Mouse (Mus musculus): ENCODE results near the gene Pacs2.
A peak's percentile ranks its signal among the peaks of the same experiment; 100 is the strongest.

Gene Pacs2

DNA sequence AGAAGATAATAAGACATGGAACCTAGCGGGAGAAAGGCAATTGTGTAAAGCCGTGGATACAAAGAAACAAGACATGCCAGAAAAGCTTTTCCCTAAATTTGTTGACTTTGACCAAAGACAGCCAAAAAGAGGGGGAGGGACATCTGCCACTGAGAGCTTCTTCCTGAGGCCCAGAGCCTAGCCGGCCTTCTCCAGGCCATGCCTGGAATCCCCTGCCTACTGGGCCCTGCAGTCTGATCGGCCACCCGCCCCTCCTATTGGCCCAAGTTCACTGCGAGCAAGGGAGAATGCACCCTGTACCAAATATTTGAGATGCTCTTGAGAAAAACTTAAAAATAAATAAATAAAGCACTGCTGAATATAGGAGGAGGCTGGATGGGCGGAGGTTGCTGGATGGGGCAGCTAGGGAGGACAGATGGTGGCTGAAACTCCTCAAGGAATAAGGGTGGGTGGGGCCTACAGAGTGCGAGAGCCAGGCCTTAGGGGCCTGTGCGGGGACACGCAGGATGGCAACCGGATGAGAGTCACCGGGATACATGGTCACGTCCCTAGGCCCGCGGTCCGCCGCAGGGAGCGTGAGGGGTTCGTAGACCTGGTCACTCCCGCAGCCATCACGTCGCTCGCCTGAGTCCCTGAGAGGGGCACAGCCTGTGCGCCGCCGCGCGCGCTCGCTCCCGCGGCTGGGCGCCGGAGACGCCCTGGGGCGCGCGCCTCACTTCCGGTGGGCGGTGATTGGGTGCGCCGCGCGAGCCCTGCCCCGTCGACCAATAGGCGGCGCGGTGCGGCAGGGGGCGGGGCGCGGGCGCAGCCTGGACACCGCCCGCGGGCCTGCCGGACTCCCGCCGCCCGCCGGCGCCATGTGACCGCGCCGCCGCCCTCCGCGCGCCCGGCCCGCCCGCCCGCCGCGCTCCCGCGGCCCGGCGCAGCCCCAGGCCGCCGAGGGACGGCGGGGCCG lies at the start of gene Pacs2:
Pacs2 (plus strand) TSS at position 905 of the 955 bp plus-strand sequence.
- peak; percentile 98 for DNase-seq

DNA sequence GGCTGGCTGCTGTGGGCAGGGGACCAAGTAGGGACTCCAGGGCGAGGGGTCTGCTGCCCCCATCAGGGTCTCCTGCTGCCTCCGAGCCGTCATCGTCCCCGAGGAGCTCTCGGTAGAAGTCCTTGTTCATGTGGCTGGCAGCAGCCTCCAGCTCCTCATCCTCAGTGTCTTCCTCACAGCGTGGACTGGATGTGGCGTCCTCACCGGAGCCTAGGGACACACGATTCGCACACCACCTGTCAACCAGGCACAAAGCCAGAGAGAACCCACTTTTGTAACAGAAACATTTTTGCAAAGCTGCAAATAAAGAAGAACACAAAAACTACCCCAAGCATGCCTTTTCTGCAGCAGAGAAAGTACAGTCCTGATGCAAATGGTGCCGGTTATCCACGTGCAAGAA lies 48.5 kb upstream of the Pacs2 start:
- DNase-seq, result no peak

DNA sequence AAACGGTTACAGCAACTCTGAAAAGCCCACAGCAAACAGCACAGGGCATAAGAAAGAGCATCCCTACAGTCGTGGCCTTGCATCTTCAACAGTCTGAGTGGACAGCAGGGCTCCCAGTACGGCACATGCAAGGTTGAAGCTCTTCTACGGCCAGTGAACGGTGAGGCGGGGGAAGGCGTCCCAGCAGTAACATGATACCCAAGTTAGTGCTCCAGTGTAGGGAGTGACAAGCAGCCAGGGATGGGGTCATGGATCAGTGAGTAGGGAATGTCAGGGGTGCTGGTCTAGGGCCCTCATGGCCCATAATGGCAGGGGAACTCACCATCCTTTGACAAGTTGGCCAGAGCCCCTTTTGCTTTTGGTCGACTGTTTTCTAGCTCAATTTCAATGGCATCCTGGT lies 45.4 kb upstream of the Pacs2 start:
- no peak for DNase-seq

DNA sequence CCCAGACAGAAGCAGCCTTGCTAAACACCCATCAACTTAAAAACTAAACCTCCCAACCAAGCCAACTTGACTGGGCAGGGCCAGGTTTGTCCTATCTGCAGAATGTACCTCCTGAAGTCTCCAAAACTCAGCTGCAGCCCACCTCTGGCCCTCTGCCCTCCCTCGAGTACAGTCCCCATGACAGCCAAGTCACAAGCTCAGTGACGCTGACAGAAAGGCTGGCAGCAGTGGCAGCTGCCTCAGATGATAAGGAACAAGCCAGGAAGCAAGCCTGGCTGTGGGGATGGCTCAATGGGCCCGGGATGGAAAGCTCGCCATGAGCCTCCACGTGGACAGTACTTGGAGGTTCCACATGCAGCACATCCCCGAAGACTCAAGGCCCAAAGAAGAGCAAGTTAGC lies 44.7 kb upstream of the Pacs2 start:
- no peak for DNase-seq

DNA sequence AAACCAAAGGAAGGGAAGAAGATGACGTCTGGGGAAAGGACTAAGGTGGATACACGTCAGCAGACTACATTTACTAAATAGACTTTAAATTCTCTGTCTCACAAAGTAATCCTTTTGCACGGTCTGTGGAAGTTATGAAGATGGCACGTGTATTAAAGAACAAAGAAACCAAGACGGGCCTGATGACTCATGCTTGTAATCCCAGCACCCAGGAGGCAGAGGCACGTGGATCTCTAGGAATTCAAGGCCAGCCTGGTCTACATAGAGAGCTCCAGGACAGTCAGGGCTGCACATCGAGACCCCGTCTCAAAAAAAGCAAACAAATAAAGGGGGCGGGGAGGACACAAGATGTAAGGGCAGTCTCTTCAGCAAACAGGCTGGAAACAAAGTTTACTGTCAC lies 39.6 kb upstream of the Pacs2 start:
- DNase-seq, result no peak

DNA sequence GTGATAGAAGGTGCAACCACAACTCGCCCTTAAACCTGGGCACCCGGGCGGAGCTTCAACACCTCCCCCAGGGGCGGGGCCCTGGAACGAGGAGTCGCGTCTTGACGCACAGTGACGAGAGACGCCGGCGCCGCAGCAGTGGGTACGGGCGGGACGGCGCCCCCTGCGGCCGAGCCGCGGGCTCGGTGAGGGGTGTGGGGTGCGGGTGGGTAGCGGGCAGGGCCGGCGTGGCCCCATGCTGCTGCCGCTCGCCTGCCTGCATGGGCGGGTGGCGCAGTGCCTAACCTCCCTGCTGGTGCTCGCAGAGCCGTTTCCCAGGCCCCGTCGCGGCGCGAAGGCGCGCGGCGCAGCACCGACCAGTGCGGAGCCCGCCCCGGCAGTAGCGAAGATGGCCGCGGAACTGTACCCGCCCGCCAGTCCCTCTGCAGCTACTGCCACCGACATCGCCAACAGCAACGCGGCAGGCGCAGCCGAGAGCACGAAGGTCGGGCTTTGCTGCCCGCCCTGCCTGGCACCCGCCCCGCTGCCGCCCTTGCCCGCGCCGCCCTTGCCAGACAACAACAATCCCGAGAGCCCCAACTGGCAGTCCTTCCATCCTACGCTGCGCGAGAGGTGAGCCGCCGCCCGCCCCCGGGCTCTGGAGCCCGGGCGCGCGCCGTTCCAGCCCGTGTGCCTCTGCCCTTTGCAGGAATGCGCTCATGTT lies 37.8 kb upstream of the Pacs2 start, which contains the start of gene Btbd6:
Btbd6 (plus strand) TSS at position 112 of the 703 bp plus-strand sequence.
- DNase-seq, result peak; percentile 95

DNA sequence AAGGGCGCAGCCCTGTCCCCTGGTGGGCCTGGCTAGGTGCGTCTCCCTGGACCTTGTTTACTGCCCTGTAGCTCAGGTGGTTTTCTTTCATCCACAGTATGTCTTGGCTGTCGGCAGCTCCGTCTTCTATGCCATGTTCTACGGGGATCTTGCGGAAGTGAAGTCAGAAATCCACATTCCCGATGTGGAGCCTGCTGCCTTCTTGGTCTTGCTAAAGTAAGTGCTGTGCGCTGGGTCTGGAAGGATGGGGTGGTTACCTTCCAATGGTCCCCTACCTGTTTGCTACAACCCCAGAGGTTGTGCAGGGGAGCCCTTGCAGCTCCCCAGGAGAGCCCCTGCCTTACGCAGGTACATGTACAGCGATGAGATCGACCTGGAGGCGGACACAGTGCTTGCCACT lies 37.2 kb upstream of the Pacs2 start:
- no peak for DNase-seq

DNA sequence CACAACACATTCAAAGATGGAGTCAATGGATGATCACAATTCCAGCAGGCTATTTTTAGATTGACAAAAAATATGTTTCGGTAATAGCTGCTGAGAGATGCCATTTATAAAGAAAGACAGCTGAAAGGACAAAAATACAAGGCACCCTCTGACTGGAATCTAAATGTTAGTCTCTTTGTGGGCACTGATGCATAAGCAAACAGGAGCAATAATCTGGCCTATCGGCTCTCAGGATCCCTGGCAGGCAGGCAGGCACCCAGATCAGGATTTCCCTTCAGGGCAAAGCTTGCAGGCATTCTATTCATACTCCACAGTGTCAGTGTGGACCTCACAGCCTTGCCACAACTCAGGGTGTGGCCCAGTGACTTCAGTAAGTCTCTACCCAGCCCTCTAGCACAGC lies 32.3 kb upstream of the Pacs2 start:
- DNase-seq, result no peak

DNA sequence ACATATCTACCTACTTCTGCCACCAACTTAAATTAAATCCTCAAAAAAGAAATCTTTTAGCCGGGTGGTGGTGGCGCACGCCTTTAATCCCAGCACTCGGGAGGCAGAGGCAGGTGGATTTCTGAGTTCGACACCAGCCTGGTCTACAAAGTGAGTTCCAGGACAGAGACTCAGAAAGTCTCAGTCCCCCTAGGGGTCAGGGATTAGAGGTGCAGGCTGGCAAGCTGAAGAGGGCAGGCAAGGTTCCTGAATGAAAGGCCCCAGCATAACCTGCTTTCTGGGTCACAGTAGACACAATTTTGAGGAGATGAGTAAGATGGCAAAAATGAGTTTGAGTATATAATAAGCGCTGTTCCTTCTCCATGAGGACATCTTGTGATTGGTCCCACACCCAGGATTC lies 29.0 kb upstream of the Pacs2 start:
- DNase-seq, result no peak

DNA sequence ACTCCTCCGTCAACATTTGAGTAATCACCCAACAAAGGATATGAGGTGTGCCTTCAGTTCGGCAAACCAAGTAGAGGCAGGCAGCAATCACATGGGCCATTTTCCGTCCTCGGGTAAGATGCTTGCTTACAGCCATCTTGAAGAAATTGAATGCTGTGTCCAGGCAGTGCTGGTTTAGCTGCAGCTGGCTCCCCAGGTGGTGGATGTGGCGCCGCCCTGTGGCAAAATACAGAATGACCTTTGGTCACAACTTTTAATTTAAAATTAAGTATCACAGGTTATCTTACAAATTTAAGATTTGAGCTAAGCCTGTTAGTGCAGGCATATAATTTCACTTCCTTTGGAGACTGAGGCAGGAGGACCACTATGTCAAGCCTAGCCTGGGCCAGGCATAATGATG lies 26.4 kb upstream of the Pacs2 start:
- DNase-seq, result no peak

DNA sequence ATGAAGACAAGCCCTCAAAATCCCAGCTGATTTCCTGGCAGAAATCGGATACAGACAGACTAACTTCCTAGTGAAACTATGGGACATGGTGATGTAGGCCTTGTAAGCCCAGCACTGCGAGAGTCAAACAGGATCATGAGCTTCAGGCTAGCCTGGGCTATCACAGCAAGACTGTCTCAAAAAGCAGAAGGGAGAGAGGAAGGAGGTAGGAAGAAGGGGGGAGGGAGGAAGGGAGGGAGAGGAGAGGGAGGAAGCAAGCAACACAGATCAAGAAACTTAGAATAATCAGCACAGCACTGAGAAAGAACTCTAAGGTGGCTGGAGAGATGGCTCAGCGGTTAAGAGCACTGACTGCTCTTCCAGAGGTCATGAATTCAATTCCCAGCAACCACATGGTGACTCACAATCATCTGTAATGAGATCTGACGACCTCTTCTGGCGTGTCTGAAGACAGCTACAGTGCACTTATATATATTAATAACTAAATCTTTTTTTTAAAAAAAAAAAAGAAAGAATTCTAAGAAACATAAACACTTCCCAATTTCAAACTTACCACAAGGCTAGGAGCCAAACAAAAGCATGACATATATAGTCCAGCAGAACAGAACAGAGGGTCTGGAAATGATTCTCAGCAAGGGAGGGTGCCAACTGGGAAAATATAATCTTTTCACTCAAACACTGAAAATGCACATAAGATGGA lies 23.5 kb upstream of the Pacs2 start:
- DNase-seq, result no peak

DNA sequence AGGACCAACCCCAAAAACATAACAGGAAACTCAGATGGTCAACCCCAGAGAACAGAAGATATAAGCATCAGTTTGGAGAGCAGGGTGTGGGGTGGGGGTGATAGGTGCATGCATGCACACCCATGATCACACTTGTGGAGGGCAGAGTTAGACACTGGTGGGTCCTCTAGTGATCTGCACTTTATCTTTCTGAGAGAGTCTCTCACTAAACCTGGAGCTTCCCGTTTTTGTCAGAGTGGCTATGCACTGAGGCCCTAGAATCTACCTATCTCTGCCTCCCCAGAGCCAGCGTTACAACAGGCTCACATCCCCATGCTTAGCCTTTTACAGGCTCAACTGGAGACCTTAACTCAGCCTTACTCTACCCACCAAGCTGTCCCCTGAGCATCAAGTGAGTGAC lies 22.9 kb upstream of the Pacs2 start:
- DNase-seq, result no peak

DNA sequence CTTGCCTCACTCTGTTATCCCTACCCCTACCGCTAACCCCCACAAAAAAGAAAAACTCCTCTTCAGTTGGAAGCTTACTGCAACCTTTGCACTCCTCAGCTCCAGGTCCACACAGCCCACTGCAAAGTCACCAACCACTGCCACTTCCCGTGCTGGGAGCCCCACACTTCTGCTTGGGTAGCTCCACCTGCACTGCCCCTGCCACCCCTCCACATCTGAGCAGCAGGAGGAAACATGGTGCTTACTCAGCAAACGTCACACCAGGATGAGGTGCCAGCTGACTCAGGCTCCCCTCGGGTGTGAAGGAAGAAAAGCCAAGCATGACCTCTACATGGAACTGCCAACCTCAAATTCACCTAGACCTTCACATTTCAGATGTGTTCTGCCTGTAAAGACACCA lies 20.2 kb upstream of the Pacs2 start:
- peak; percentile 33 for DNase-seq

DNA sequence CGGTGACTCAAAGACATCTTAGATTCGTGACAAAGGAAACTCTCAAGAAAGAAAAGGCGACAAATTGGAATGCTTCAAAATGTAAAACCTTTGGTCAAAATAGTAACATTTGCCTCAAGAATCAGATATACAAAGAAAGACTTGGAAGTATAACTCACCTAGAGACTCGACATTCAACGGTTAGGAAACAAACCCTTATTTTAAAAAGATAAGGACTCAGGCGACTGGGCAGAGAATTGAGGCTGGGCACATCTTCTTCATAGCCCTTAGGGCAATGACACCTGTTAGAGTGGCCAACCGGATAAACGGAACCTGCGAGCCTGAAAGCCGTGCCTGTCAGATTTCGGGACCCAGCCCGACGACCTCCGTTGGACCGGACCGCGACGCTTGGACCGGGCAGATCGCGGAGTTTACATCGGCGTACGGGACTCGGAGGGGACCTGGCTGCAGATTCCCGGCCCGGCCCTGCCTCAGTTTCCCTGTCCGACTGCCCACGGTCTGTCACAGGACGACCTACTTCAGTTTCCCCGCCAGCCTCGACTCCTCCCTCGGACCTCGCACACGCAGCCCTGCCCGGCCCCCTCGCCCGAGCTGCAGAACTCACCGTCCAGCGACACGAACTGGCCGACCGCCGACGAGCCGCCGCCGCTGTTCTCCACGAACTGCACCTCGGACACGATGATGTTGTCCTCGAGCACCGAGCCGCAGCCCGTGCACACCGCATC lies 14.6 kb upstream of the Pacs2 start:
- DNase-seq, result no peak

DNA sequence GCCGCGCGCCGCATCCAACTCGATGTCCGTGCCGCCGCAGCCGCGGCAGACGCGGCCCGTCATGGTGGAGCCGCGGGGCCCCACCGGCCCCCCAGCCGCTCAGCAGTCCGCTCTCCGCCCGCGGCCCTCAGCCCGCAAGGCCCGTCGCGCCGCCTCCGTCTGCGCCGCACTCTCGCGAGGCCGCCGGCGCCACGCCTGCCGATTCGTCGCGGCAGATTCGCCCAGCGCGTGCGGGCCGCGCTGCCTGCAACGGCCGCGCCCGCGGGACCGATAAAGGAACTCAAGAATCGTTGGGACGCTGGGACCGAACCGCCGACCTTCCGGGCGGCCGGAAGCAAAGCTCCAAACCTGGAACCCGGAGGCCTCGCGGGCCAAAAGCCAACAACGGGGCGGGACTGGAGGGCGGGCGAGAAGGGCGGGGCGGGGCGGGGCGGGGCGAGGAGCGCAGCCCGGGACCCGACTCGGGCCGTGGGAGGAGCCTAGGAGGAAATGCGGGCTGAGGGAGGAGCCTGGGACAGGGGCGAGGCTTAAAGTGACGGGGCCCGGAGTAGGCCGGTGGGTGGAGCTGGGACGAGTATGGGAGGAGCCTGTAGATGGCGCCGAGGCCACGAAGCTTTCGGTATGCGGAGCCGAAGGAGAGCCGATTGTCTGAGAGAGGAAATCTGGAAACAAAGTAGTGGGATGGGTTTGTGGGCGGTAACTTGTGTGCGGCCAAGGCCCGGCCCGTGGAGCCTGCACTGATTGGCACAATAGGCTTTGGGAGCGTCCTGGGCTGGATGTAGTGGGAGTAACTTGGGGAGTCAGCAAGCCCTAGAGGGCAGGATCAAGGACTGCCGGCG lies 13.8 kb upstream of the Pacs2 start, which contains the start of gene Brf1:
Brf1 (minus strand) TSS at position 411 of the 839 bp plus-strand sequence.
- peak; percentile 98 for DNase-seq

DNA sequence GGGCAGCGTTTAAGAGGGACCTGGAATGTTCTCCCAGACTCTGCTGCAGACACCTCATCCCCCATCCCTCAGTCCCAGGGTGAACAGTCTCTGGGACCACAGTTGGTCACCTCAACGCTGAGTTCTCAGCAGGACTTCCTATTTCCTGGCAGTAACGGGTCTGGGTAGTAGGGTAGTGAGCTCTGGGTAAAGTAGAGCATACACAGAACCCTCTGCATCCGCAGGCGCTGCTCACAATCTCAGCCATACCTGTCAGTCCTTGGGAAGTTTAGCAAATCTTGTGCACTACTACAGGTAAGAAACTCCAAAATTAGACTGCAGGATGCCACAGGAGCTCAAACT lies 13.2 kb upstream of the Pacs2 start:
- no peak for DNase-seq

DNA sequence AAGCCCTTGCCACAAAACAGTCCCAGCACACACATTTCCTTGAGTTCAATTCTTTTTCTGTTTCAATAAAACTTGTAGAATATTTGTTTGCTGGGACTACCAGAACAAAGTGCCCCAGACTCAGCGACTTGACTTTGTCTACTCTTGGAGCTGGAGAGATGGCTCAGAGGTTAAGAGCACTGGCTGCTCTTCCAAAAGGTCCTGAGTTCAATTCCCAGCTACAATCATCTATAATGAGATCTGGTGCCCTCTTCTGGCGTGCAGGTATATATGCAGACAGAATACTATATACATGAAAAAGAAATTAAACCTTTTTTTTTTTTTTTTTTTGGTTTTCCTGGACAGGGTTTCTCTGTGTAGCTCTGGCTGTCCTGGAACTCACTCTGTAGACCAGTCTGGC lies 11.6 kb upstream of the Pacs2 start:
- no peak for DNase-seq

DNA sequence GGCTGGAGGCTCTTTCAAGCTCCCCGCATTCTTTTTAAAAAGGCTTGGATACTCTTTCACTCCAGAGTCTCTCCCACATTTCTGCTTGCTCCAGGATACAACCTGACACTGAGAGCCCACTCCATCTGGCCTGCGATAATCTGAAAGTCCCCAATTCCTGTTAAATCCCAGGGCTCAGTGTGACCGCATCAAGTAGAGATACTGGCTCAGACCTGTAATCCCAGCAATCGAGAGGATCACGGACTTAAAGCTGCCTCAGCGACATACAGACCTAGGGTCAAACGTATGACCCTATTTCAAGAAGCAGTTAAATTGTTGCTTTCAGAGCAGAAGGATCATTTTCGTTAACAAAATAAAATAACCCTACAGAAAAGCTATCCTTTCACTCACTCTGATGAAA lies 10.3 kb upstream of the Pacs2 start:
- no peak for DNase-seq

DNA sequence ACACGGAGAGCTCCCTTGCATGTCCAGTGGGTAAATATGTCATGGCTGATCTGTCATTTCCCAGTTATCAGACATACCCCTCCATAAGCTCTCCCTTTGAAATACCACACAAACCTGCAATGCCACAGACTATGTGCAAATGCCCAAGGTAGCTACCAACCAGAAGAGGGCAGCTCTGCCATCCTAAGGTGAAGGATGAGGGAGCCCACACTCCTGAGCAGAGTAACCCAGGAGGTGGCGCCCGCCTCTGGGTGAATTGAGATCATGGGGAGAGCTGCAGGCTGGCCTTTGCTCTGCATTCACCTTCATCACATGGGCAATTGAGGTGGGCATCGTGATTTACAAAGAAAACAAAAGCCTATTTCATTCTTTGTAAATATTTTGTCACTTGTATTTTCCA lies 9.3 kb upstream of the Pacs2 start:
- DNase-seq, result peak; percentile 88

DNA sequence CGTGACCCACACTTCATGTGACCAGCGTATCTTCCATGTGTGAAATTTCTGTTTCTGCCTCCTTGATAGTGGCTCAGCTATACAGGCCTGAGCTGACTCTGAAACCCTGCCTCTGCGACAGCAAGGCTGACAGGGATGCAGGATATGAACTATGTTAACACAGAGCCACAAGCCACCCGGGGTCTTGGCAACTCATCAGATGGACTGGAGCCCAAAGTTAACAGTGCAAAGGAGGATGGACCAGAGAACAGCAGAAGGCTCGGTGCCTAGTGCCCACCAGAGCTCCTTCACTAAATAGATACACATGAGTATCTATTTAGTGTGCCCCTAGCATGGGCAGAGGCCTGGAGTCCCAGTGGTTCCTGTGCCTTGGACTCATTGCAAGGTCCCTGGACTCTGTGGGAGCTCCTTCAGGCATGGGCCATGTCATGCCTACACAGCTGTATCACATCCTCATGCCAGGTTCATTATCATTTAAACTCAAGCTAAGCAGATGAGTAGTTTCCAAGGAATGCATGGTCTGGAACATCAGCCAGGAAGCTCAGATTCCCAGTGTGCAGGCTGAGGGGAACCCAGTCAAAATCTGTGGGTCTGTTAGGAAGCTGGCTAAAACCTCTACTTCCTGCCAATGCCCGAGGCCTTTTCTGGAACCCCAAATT lies 2.5 kb upstream of the Pacs2 start:
- peak; percentile 58 for DNase-seq

DNA sequence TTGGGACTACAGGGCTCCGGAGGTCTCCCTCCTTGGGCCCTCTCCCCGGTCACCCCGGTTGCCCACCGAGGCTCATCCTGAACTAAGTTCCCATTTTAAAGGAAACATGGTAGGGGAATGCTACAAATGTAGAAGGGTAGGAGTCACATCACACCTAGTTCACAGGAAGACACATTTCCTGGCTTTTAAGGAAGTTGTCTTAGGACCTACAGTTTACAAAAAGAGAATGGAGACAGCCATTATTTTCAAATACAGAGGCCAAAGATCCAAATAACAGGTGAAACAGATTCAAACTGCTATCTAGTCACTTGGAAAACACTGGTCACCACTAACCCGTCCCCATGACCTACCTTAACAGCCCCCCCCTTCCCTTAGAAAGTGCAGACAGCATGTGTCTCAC lies 1.9 kb upstream of the Pacs2 start:
- DNase-seq, result no peak
